Mouse (Mus musculus) left cerebral cortex, postnatal 14 days (tissue): ENCODE measurements around the gene Zdhhc16. TPM values are rescaled to one million over a fixed set of nuclear protein-coding genes. Genes with fewer than 3 reads are reported as not detected.

Source experiments
- DNase-seq, 2 experiments: peaks; one replicate each; pipeline ENCODE4 v3.0.0; 2021 to 2022; ENCODE audit warnings: low spot score in 2 of 2, mixed read lengths in 1 of 2
- intact Hi-C: fragments of 180-260 bp; cut with DNase I; formaldehyde crosslinking; loops from one replicate; pipeline ENCODE4 v1.15.1; 2025
- total RNA-seq, 2 experiments: library from RNA; stranded (reverse); gene quantifications; 2 replicates each; pipeline ENCODE4 v1.2.3; 2021

Gene Zdhhc16
- total RNA-seq, 2 experiments from 2014 or later: 54.9 to 60.4 TPM

DNA sequence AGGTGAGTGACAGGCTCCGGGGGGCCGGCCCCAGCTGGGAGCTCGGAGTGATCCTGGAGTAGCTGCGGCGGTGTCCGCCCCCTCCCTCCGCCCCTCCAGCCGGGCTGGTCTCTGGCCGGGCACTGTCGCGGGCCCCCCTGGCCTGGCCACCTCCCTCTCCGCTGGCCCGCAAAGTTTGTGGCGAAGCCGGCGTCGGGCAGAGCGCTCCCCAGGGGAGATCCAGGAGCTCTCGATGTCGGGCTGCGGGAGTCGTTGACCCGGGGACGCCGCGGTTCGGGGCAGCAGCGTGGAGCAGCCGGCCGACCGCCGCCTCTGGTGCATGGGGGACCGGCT, 48.3 kb downstream of the Zdhhc16 start, which contains the start of gene Ubtd1:
TSS of gene Ubtd1 (plus strand) at position 169 of the 333 bp plus-strand sequence.
- intact Hi-C loops: loop anchor here (5.0 kb wide), 1 partner anchor 36 kb away; no protein-coding TSS in a partner anchor
- no peak for DNase-seq

- intact Hi-C loops: loop anchor here (5.0 kb wide), 1 partner anchor 35 kb away; no protein-coding TSS in a partner anchor
- DNase-seq: peak in 1 of 2 experiments; percentile 30
Measured at GRCm38 (mm10) chr19:41981931-41982790, 48.9 kb downstream of the Zdhhc16 start.

GRCm38 (mm10) chr19:41982791-41983150, 49.5 kb downstream of the Zdhhc16 start:
- DNase-seq: no peak

DNA sequence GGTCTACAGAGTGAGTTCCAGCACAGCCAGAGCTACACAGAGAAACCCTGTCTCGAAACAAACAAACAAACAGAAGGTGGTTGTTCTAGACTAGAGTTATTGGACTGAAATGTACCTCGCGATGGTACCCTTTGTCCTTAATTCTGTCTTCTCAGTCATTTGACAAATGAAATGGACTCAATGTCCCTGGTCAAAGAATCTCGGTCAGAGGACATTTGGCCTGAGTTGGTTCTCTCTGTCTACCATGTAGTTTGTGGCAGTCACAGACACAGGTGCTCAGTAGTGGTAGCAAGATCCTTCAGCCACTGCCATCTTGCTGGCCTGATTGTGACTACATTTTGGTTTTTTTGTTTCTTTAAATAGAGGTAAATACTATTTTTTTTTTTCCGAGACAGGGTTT, 52.7 kb downstream of the Zdhhc16 start:
- intact Hi-C loops: no loop called here
- no peak for DNase-seq

More at GRCm38 (mm10) chr19:41982791-41983150, 49.5 kb downstream of the Zdhhc16 start:
- intact Hi-C loops: loop anchor here (5.0 kb wide), 1 partner anchor 35 kb away; no protein-coding TSS in a partner anchor

- DNase-seq: no peak
- intact Hi-C loops: no loop called here
Measured at GRCm38 (mm10) chr19:41987206-41987605, 53.9 kb downstream of the Zdhhc16 start.

- intact Hi-C loops: no loop called here
Measured at GRCm38 (mm10) chr19:41989810-41990209, 56.5 kb downstream of the Zdhhc16 start.

GRCm38 (mm10) chr19:41991926-41992477, 58.7 kb downstream of the Zdhhc16 start:
- no peak for DNase-seq
- intact Hi-C loops: no loop called here

More at GRCm38 (mm10) chr19:41989810-41990209, 56.5 kb downstream of the Zdhhc16 start:
- no peak for DNase-seq

DNA sequence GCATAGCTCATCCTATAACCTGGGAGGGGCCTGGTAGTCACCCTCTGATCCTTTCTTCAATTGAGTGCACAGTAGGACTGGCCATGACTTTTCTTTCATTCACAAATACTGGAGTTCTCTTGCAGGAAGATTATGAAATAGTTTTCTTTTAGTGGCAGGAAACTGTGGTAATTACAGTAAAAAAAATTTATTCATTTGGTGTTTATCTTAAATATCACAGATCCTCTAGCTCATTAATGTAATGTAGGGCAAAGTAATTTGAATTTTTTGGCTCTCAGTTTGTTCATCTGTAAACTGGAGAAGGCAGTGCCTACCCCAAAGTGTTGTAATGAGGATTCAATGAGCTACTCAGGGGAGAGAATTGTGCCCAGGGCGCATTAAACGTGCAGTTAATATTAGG, 59.7 kb downstream of the Zdhhc16 start:
- no peak for DNase-seq

GRCm38 (mm10) chr19:41993484-41993883, 60.2 kb downstream of the Zdhhc16 start:
- intact Hi-C loops: no loop called here
- DNase-seq: peak; percentile 84 to 85

More for the DNA sequence above, 59.7 kb downstream of the Zdhhc16 start:
- intact Hi-C loops: no loop called here

Other genes starting within 250 kb of the Zdhhc16 start
- 10 to 100 TPM; 40.9 to 55.5 TPM for gene Slit1, start 189.8 kb upstream of the Zdhhc16 start, total RNA-seq
- 1 to 10 TPM; 3.0 TPM for gene Arhgap19, start 131.4 kb upstream of the Zdhhc16 start, total RNA-seq
- gene Frat1, start 103.5 kb upstream of the Zdhhc16 start, total RNA-seq: 10 to 100 TPM; 11.2 to 14.7 TPM
- gene Frat2, start 85.3 kb upstream of the Zdhhc16 start, total RNA-seq: 10 to 100 TPM; 10.5 to 10.6 TPM
- 10 to 100 TPM; 39.2 to 42.1 TPM for gene Rrp12, start 37.3 kb upstream of the Zdhhc16 start, total RNA-seq
- 100 to 1,000 TPM; 601 to 606 TPM for gene Pgam1, start 21.6 kb upstream of the Zdhhc16 start, total RNA-seq
- gene Exosc1, start 57 bp upstream of the Zdhhc16 start, total RNA-seq: 10 to 100 TPM; 21.9 to 27.2 TPM
- 10 to 100 TPM; 26.7 to 35.6 TPM for gene Mms19, start 47.7 kb downstream of the Zdhhc16 start, total RNA-seq
- gene Ubtd1, start 48.3 kb downstream of the Zdhhc16 start, total RNA-seq: 10 to 100 TPM; 11.2 to 12.8 TPM
- gene Ankrd2, start 102.5 kb downstream of the Zdhhc16 start, total RNA-seq: under 1 TPM in 1 of 2 experiments, not detected in 1; 0.32 TPM
- 1 to 10 TPM; 4.2 to 5.6 TPM for gene Hoga1, start 112.1 kb downstream of the Zdhhc16 start, total RNA-seq
- under 1 TPM; 0.57 to 0.68 TPM for gene 4933411K16Rik, start 118.8 kb downstream of the Zdhhc16 start, total RNA-seq
- gene Morn4, start 152.9 kb downstream of the Zdhhc16 start, total RNA-seq: 10 to 100 TPM; 65.3 to 66.9 TPM
- gene Pi4k2a, start 157.0 kb downstream of the Zdhhc16 start, total RNA-seq: 10 to 100 TPM; 52.3 to 54.5 TPM
- gene Avpi1, start 195.6 kb downstream of the Zdhhc16 start, total RNA-seq: 10 to 100 TPM; 28.8 to 29.0 TPM
- gene Marveld1, start 213.9 kb downstream of the Zdhhc16 start, total RNA-seq: 10 to 100 TPM; 10.3 to 11.1 TPM
- 10 to 100 TPM; 93.8 to 94.6 TPM for gene Zfyve27, start 230.5 kb downstream of the Zdhhc16 start, total RNA-seq